Comparison of ENCODE assay signal across 14 mouse cellular contexts in genomic region chr13:19911860-19912584, GRCm38 (mm10).
DNase-seq lines count a peak whose midpoint lies in the region; ATAC-seq and TF ChIP-seq lines count a peak whose summit lies in the region.
"Had no signal": no experiment of that assay in that cellular context is flagged by ENCODE, and none has a peak within 500 bp of the region (broad histone marks: within the 10 kb centered on the region; RNA-seq: fewer than 3 reads in every experiment).

No protein-coding gene starts in this region.

- H3K27ac ChIP-seq in heart, adult 2 months, result no peak overlapping the region
- H3K27ac ChIP-seq in midbrain, embryonic 15.5 days, result peak overlapping the region; percentile 48; the same call in 1 of the 2 replicates
- H3K27ac ChIP-seq in midbrain, embryonic 11.5 days (ENCODE audit: low read depth, low read length), result no peak overlapping the region
- no peak overlapping the region; the same call in 1 of the 2 replicates for H3K27ac ChIP-seq in hindbrain, embryonic 15.5 days (replicated peaks)
- H3K27ac ChIP-seq in neural tube, embryonic 12.5 days, result no peak overlapping the region
- H3K27ac ChIP-seq: heart, embryonic 15.5 days; stomach, embryonic 15.5 days had no signal

- H3K4me2 ChIP-seq in midbrain, embryonic 15.5 days, result no peak overlapping the region
- H3K4me2 ChIP-seq in midbrain, embryonic 11.5 days, result no peak overlapping the region
- no peak overlapping the region for H3K4me2 ChIP-seq in hindbrain, embryonic 15.5 days
- H3K4me2 ChIP-seq in neural tube, embryonic 12.5 days (replicated peaks), result peak overlapping the region; percentile 12; the same call in 1 of the 2 replicates
- H3K4me2 ChIP-seq: heart, embryonic 15.5 days; stomach, embryonic 15.5 days had no signal

- TF ChIP-seq CTCF in heart, adult 2 months (IDR thresholded peaks at IDR 0.05), result no peak

- ATAC-seq in midbrain, embryonic 15.5 days (replicated peaks), result peak; percentile 75; the same call in 1 of the 2 replicates
- ATAC-seq in midbrain, embryonic 11.5 days (ENCODE audit: low FRiP score), result no peak
- ATAC-seq in hindbrain, embryonic 15.5 days (ENCODE audit: low FRiP score, low read depth), result peak; percentile 90
- peak; percentile 80 for ATAC-seq in neural tube, embryonic 12.5 days (ENCODE audit: low FRiP score, low read depth)

- no peak for TF ChIP-seq POLR2A in heart, adult 2 months (IDR thresholded peaks at IDR 0.05; ENCODE audit: insufficient read depth, low read depth, low read length)

- no peaks in the 10 kb centered on the region for H3K9me3 ChIP-seq in midbrain, embryonic 15.5 days
- H3K9me3 ChIP-seq in midbrain, embryonic 11.5 days (ENCODE audit: control insufficient read depth, low read length), result no peaks in the 10 kb centered on the region
- H3K9me3 ChIP-seq in hindbrain, embryonic 15.5 days, result no peaks in the 10 kb centered on the region
- 0 out of 2 replicates have a peak, but pooled peaks cover 6% of the 10 kb centered on the region for H3K9me3 ChIP-seq in neural tube, embryonic 12.5 days
- H3K9me3 ChIP-seq: G1E; heart, embryonic 15.5 days; stomach, embryonic 15.5 days had no signal

- no peaks in the 10 kb centered on the region for H3K27me3 ChIP-seq in heart, adult 2 months (ENCODE audit: control insufficient read depth, insufficient read depth, low read length)
- no peaks in the 10 kb centered on the region for H3K27me3 ChIP-seq in midbrain, embryonic 15.5 days (replicated peaks)
- H3K27me3 ChIP-seq in midbrain, embryonic 11.5 days (ENCODE audit: control insufficient read depth, insufficient read depth, low read length), result no peaks in the 10 kb centered on the region
- no peaks in the 10 kb centered on the region for H3K27me3 ChIP-seq in hindbrain, embryonic 15.5 days
- H3K27me3 ChIP-seq in neural tube, embryonic 12.5 days (replicated peaks), result no peaks in the 10 kb centered on the region
- H3K27me3 ChIP-seq: heart, embryonic 15.5 days; stomach, embryonic 15.5 days had no signal

- no peak overlapping the region for H3K9ac ChIP-seq in heart, adult 2 months (ENCODE audit: low read depth, low read length)
- H3K9ac ChIP-seq in midbrain, embryonic 15.5 days, result no peak overlapping the region
- H3K9ac ChIP-seq in midbrain, embryonic 11.5 days (ENCODE audit: low read length), result no peak overlapping the region
- no peak overlapping the region for H3K9ac ChIP-seq in hindbrain, embryonic 15.5 days
- H3K9ac ChIP-seq in neural tube, embryonic 12.5 days, result no peak overlapping the region
- H3K9ac ChIP-seq: heart, embryonic 15.5 days; stomach, embryonic 15.5 days had no signal

- H3K4me3 ChIP-seq in heart, adult 2 months, result no peak overlapping the region
- no peak overlapping the region for H3K4me3 ChIP-seq in midbrain, embryonic 15.5 days
- no peak overlapping the region for H3K4me3 ChIP-seq in midbrain, embryonic 11.5 days (ENCODE audit: low read depth, low read length)
- H3K4me3 ChIP-seq in hindbrain, embryonic 15.5 days, result no peak overlapping the region
- H3K4me3 ChIP-seq in neural tube, embryonic 12.5 days, result no peak overlapping the region
- H3K4me3 ChIP-seq: heart, embryonic 15.5 days; stomach, embryonic 15.5 days had no signal

- no peak for TF ChIP-seq EP300 in heart, adult 2 months (IDR thresholded peaks at IDR 0.05; ENCODE audit: insufficient read depth, low read depth, low read length)

- 39% methylated on average over 5 of the region's 5 CpGs for WGBS in heart, adult 2 months
- 34% methylated on average over 5 of the region's 5 CpGs for WGBS in midbrain, embryonic 15.5 days
- WGBS in midbrain, embryonic 11.5 days, result 54% methylated on average over 5 of the region's 5 CpGs
- WGBS in hindbrain, embryonic 15.5 days, result 23% methylated on average over 5 of the region's 5 CpGs
- WGBS in neural tube, embryonic 12.5 days, result 41% methylated on average over 5 of the region's 5 CpGs

- H3K79me2 ChIP-seq in heart, adult 2 months (replicated peaks; ENCODE audit: control insufficient read depth, insufficient read depth, low read length), result no peaks in the 10 kb centered on the region

- peak; percentile 72 for DNase-seq in heart, adult 11 months
- DNase-seq in heart, adult 2 months, result no peak
- DNase-seq in midbrain, embryonic 11.5 days (ENCODE audit: low spot score, missing footprints), result no peak
- DNase-seq in urinary bladder, postnatal 25 days (ENCODE audit: low spot score), result no peak
- no peak for DNase-seq in ovary, adult 18-20 months (ENCODE audit: low spot score)
- DNase-seq: cerebellum, adult 18-20 months; kidney, adult 9 months; thymus, postnatal 14 days had no signal

- no peaks in the 10 kb centered on the region for H3K4me1 ChIP-seq in heart, adult 2 months (ENCODE audit: control insufficient read depth, insufficient read depth, low read length)
- H3K4me1 ChIP-seq in midbrain, embryonic 15.5 days, result no peaks in the 10 kb centered on the region; the same call in 1 of the 2 replicates
- H3K4me1 ChIP-seq in midbrain, embryonic 11.5 days (ENCODE audit: control insufficient read depth, insufficient read depth, low read length), result no peaks in the 10 kb centered on the region
- no peaks in the 10 kb centered on the region for H3K4me1 ChIP-seq in hindbrain, embryonic 15.5 days (replicated peaks)
- no peaks in the 10 kb centered on the region for H3K4me1 ChIP-seq in neural tube, embryonic 12.5 days
- H3K4me1 ChIP-seq: heart, embryonic 15.5 days had no signal

- H3K36me3 ChIP-seq in heart, adult 2 months (ENCODE audit: control insufficient read depth, insufficient read depth, low read length), result no peaks in the 10 kb centered on the region
- H3K36me3 ChIP-seq in midbrain, embryonic 15.5 days (replicated peaks), result no peaks in the 10 kb centered on the region
- H3K36me3 ChIP-seq in midbrain, embryonic 11.5 days (ENCODE audit: control insufficient read depth, insufficient read depth, low read length), result no peaks in the 10 kb centered on the region
- no peaks in the 10 kb centered on the region for H3K36me3 ChIP-seq in hindbrain, embryonic 15.5 days
- no peaks in the 10 kb centered on the region for H3K36me3 ChIP-seq in neural tube, embryonic 12.5 days
- H3K36me3 ChIP-seq: G1E; heart, embryonic 15.5 days; stomach, embryonic 15.5 days had no signal

- intact Hi-C loops in heart, adult 2 months (cut with DNase I), result no loop called here
